Mouse (Mus musculus) urinary bladder, adult 2 months (tissue): Measurements from ENCODE around the gene Agap2. TPM values are rescaled to one million over a fixed set of nuclear protein-coding genes. Genes with fewer than 3 reads are reported as not detected.
A peak's percentile ranks its signal among the peaks of the same experiment; 100 is the strongest.

Experiments
- DNase-seq: peaks from one replicate; pipeline ENCODE4 v3.0.0; 2022; ENCODE audit warnings: low spot score
- polyA plus RNA-seq: library from polyadenylated mRNA; depleted of rRNA; stranded (reverse); fragments of >200 nt; gene quantifications from 2 replicates; pipeline ENCODE4 v1.2.3, GENCODE M21; 2012

The Agap2 gene
- polyA plus RNA-seq, 1 experiment = 2.5 TPM

DNA sequence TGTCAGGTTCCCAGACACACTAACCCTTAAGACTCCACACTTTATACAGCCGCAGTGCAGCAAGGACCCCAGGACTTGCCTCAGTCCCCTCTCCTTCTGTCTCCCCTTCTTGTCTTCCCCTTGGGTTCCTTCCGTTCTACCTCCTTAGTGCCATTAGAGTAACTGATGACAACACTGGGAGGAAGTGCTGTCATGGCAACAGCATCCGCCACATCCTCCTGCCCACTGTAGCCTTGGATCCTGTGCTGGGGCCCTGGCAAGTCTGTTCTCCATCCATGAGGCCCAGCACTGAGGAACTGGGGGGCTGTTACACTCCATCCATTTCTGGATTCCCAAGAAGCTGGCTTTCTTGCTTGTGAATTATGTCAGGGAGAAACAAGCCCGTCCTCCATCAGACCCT is 998 bp downstream of the Agap2 start:
- no peak for DNase-seq

DNA sequence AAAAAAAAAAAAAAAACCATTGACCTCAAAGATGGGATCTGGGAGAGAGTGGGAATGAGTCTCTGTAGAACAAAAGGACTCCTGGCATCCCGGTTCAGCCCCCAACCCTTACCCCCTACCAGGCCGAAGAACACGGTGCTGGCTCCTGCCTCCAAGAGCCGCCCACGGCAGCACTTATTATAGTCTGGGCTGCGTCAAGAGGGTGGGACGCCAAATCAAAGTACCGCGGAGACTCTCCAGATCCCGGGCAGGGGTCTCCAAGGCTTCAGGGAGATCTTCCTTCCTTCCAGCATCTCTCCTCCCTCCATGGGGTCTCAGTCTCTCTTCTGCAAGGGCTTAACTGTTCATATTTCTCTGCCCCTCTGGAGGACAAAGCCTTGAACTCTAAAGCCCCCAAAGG is 2.4 kb downstream of the Agap2 start:
- no peak for DNase-seq

DNA sequence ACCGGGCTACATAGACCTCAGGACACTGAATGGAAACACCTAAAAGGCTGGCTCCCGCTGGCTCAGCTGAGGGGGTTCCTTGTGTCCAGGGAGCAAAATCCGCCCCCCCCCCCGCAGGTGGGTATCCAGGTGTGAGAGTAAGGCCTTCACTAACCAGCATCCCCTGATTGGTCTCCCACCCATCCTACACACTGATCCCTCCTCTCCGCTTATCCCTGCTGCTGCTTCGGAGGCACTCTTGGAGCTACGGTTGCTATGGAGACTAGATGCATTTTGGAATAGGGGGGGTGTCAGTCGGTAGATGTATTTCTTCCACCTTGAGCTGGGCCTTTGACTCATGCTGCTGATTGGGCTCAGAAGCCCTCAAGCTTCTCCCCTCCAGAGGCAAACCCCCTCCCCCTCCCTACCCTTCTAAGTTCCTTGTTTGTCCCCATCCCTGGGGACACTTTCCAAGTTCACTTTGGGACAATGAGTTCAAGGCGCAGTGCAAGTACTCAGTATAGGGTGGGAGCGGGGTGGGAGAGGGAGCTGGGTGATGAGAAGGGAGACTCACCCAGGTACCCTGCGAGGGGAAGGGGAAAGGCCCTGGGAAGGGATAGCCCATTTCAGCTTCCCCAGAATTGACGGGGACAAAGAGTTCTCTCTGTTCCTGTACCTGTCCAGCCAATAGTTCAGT is 3.1 kb downstream of the Agap2 start:
- DNase-seq = no peak

DNA sequence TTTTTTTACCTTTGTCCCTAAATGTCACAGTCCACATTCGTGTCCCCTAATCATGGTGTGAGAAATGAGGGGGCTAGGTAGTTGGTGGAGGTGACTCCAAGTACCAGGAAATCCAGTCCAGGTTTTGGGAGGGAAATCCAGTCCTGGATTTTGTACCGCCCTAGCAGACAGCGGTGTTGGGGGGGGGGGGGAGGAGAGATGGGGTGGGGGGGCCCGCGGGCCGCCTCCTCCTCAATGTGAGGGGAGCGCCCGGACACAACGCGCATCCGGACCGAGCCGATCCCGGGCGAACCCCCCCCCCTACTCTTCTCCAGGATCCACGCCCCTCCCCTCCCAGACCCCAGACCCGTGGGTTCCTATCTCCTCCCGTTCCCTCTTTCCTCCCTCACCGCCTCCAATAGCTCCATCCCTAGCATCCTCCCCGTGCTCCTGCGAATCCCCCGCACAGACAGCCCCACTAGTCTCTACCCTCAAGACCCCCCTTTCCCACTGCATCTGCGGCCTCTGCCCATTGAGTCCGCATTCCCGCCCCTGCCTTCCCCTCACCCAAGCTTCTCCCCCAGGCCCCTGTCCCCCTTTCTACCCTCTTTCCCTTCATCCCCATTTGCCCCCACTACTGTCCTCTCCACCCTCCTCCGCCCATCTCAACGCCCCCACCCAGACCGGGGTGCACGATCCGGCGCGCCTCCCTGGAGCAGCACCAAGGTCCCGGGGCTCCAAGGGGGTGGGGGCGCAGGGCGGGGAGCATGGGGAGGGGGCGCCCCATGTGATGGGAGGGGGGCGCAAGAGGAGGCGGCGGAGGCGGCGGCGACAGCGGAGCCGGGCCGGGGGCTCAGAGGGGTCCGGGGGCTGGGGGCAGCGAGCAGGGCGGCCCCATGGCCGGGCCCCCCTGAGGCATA is 3.8 kb downstream of the Agap2 start:
- DNase-seq = no peak

DNA sequence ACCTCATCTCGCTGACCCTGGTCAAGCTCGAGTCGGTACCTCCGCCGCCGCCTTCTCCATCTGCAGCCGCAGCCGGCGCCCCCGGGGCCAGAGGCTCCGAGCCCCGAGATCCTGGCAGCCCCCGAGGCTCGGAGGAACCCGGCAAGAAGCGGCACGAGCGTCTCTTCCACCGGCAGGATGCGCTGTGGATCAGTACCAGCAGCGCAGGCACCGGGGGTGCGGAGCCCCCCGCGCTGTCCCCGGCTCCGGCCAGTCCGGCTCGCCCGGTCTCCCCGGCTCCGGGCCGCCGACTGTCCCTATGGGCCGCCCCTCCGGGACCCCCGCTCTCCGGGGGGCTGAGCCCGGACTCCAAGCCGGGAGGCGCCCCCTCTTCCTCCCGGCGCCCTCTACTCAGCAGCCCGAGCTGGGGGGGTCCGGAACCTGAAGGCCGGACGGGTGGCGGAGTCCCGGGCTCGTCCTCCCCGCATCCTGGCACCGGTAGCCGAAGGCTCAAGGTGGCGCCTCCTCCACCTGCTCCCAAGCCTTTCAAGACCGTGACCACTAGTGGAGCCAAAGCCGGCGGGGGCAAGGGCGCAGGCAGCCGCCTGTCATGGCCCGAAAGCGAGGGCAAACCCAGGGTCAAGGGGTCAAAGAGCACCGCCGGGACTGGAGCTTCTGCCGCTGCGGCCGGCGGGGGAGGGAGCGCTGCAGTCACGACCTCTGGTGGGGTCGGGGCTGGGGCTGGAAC is 4.7 kb downstream of the Agap2 start:
- DNase-seq = no peak

DNA sequence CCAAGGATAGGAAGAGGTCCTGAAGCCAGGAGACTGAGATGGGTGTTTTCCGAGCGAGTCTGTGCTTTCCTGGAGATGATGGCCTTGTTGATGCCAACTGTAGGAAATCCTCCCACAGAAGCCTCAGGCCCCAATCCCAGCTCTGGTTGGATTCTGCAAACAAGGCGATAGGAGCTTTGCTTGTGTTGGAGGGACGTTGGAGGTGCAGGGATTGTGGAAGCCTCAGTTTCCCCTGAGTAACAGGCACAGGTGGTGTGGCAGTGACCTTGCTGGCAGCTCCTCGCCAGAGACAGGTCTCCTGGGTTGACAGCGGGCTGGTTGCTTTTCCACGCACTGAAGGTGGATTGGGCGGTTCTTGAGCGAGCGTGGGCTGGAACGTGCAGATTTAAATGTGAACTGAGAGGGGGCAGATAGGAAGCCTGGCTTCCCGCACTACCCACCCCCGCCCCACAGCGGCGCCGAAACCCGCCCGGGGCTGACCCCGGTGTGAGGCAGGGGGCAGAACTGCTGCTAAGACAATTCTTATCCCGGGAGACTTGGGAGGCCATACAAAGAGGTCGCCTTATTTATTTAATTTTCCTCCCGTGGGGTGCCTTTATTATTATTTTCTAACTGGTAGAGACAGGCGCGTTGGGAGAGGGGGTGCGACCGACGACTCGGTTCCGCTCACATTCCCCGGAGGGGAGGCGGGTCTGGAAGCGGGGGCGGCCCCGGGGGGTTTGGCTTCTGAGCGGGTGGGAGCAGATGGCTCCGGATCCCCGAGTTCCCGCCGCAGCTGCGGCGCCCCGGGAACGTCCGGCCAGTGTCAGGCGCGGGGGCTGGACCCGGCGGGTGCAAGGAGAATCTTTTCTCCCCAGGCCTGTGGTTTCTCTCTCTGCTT is 6.1 kb downstream of the Agap2 start:
- DNase-seq = no peak

DNA sequence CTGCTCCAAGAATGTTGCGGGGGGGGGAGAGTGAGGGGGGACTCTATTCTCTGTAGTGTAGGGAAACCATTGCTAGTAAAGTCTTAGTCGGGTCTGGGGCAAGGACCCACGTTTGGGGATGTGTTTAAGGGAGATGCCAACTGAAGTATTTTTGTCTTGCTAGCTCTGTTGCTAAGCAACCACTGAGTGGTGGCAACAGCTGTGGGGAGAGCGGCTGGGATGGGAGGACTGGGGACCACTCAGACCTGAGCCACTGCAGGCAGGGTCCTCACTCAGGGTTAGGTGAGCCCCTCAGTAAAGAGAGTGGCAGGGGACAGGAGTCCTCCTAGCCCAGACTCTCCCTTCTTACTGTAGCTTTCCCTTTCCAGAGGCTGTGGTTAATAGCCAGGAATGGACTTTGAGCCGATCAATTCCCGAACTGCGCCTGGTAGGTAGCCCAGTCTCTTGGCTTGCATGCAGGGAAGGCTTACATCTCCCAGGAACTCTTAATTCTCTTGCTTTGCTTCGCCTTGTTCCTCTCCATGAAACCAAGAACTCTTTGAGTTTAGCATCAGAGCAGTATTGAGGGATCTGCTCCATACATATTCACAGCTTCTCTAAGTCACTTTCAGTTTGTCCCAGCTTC is 7.0 kb downstream of the Agap2 start:
- no peak for DNase-seq

DNA sequence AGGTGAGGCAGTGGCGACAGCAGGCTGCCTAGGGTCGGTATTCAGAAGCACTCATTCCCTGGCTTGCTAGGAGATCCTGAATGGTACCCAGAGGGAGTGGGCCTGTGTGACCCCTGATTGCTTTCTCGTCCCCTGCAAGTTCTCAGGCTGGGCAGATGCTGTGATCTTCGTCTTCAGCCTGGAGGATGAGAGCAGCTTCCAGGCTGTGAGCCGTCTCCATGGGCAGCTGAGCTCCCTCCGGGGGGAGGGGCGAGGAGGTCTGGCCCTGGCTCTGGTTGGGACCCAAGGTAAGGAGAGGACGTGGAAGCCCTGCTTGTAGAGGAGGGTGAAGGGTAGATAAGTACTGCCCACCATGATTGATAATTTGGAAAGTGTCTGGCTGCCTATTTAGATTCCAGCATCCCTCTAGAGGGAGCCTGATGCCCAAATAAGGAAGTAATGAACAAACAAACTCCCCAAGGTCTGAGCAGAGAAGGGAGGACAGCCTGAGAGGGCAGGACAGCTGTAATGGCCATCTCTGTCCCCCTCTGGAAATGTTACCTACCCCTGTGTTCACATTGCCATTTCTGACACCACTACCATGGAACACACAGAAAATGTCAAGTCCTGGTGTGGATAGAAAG is 8.3 kb downstream of the Agap2 start:
- DNase-seq = peak; percentile 19

DNA sequence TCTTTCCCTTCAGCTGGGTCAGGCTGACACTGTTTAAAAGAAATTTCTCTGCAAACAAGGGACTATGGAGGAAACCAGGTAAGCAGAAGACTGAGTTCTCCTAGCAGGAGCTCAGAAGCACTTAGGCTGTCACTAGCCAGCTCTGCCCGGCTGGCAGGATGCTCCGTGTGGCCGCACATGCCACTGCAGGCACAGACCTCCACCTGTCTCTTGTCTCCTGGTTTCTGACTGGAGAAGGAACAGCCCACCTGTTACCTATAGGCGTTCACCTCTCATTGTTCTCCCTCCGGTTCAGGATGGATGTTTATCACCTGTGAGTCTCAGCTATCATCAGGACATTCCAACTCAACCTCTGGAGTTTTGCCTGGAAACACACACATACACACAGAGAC is 8.8 kb downstream of the Agap2 start:
- DNase-seq = no peak

DNA sequence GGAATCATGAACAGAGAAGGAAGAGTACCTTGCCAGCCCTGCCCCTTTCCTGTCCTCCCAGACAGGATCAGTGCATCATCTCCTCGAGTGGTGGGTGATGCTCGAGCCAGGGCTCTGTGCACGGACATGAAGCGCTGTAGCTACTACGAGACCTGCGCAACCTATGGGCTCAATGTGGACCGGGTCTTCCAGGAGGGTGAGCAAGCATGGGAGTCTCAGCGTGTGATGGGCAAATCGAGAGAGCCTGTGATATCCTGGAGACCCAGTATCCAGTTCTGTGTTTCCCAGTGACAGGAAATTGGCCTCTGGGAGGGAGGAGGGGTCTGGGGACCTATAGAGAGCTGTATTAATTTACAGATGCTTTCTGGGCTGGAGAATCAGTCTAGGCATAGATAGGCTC is 10.0 kb downstream of the Agap2 start:
- DNase-seq = no peak

DNA sequence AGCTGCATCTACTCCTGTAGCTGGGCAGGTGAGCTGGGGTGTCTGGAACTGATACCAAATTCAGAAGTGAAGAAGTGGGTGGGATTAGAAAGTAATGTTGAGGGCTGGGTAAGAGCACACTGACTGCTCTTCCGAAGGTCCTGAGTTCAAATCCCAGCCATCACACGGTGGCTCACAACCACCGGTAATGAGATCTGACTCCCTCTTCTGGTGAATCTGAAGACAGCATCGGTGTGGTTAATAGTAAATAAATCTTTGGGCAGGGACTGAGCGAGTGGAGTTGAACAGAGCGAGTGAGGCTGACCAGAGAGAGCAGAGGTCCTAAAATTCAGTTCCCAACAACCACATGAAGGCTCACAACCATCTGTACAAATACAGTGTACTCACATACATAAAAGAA is 10.5 kb downstream of the Agap2 start:
- DNase-seq = no peak

DNA sequence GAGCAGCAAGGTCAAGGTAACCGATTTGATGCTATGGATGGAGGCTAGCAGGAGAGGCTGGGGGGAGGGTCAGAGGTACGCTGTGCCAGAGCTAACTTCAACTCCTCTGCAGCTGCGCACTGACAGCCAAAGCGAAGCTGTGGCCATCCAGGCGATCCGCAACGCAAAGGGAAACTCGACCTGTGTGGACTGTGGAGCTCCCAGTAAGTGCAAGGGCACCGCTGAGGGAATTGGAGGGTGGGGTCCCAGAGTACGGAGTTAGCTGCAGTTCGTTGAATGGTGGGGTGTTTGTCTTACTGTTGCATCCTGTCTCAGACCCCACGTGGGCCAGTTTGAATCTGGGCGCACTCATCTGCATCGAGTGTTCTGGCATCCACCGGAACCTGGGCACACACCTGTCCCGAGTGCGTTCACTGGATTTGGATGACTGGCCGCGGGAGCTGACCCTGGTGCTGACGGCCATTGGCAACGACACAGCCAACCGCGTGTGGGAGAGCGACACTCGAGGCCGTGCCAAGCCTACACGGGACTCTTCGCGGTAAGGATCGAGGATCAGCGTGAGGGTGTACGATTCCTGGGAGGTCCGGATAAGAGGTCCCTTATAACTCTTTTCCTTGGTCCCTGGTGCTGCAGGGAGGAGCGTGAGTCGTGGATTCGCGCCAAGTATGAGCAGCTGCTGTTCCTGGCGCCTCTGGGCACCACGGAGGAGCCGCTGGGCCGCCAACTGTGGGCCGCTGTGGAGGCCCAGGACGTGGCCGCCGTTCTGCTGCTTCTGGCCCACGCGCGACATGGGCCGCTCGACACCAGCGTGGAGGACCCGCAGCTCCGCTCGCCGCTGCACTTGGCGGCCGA is 15.7 kb downstream of the Agap2 start:
- DNase-seq = no peak

DNA sequence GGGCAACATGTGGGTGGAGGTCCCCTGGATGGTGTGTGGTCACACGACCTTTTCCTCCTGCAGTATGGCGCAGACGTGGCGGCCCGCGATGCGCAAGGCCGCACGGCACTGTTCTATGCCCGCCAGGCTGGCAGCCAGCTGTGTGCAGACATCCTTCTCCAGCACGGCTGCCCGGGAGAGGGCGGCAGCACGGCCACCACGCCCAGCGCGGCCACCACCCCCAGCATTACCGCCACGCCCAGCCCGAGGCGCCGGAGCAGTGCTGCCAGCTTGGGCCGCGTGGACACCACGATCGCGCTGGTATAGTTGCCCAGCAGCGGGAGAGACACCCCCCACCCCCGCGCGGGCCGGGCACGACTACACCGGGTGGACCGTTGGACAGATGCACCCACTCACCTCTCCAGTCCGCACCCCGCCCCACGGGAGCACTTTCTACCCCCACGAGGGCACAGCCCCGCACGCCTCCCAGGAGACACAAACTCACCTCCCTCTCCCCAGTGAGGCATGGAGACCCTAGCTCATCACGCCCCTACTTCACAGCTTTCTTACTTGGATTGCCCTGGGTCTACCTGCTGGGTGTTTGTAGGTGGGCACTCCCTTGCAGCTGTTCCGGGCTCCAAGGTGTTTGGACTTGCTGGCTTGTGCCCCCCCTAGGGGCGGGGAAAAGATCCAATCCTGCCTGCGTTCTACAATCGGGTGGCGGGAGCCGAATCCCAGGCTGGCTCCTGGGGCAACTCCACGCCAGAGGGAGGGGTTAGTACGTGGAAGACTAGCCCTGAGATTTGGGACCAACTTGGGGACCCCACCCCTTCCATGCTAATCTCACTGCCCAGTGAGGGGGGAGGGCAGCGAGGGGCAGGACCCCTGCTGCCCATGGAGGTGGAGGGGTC is 16.7 kb downstream of the Agap2 start:
- no peak for DNase-seq

DNA sequence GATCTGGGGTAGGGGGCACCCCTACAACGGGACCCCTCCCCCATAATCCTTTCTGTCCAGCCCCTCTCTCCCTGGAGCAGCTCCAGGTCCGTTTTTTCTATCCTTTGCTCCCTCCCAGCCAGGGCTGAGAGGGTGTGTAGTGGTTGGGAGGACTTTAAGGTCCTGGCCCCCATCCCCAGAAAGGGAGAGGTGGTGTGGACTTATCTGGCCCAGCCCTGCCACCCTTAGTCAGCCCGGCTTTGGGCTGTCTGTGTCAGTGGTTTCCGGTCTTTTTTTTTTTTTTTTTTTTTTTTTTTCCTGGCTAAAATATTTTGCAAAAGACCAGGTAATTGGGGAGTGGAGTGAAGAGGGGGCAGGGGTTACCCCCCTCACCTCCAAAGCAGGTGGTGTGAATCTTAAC is 17.7 kb downstream of the Agap2 start:
- DNase-seq = no peak

DNA sequence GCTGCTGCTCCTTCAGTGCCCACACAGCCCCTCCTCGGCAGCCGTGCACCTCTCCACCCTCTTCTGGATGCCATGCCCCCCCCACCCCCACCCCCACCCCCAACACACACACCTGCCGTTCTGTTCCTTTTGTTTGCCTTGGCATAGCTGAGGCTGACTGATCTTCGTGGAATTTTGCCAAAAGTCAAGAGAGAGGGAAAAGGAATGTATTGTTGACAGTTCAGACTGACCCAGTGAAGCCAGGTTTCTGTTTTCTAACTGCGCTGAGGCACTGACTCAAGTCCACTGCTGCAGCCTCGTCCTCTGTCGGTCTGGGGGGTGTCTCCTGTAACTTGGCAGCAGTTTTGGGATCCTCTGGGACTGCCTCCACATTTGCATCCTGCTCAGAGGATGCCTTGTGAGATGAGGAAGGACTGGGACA is 19.3 kb downstream of the Agap2 start:
- no peak for DNase-seq

DNA sequence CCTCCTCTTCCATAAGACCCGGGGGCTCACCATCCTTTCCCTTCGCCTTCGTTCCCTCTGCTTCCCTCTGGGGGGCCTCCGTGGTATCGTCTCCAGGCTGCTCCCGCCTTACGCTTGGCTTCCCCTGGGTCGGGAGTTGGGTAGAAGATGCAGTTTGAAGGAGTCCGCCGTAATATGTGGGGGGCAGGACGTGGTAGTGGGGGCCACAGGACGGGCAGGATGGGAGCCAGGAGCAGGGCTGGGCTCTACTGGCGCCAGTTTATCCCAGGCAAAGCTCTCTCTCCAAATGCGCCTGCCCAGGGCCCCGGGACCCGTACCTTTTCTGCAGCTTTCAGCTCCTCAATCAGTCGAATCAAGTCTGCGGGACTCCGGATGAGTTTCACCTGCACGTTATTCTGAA is 23.4 kb downstream of the Agap2 start:
- no peak for DNase-seq

DNA sequence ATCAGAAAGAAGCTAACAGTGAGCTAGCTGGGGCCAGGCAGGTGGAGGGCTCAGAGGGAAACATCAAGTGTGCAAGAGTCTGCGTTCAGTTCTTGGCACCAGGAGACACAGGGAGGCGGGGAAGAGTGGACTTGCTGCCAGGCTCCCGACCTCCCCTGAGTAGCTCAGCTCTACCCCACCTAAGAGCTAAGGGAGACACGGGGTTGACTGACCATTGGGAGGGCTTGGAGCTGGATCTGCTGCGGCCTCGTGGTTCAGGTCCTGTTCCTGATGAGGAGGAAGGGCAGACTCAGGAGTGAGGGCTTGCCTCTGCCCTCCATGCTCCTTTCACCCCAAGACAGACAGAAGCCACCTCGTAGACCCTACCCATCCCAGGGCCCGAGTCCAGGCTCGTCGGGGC is 24.1 kb downstream of the Agap2 start:
- DNase-seq = no peak

DNA sequence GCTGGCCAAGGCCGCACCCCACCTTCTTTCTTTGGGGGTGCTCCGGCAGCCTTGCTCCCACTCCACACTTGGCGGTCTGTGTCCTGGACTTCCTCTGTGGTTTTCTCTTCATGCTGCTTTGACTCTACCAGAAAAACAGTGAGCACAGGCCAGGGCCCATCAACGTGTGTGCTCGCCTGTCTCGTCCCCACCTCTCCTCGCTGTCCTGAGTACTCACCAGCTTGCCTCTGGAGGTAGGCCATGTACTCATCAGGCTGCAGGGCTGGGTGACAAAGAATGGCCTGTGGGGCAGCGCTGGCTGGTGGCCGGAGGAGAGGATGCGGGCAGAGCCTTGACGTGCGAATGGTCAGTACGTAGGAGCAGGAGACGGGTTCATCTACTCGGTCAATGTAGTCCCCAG is 24.8 kb downstream of the Agap2 start:
- no peak for DNase-seq

DNA sequence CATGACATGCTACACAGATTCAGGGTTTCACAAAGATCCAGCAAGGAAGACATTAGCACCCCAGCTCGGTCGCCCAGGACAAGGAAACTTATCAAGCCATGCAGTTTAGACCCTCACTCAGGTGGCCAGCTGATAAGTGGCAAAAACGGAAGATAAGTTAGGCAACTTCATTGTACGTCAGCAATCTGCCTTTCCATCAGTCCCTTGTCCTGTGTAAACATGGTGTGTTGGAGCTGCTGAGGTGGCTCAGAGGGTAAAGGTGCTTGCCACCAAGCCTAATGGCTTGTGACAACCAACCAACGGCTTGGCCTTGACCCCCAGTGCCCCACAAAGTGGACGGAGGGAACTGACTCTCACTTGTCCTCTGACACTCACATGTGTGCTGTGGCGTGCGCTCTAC is 25.3 kb downstream of the Agap2 start:
- DNase-seq = no peak
